Mouse (Mus musculus) liver, embryonic 14.5 days (tissue): ENCODE results near the gene Tubgcp4. TPM values are rescaled to one million over a fixed set of nuclear protein-coding genes. Genes with fewer than 3 reads are reported as not detected.
A peak's percentile ranks its signal among the peaks of the same experiment; 100 is the strongest.

ENCODE experiments used
- ATAC-seq: fragments of 200-750 bp; cut with Nextera tagmentation; 2 replicates; pipeline ENCODE4 v1.8.0; 2017; ENCODE audit warnings: moderate number of reproducible peaks, mild to moderate bottlenecking, moderate library complexity; ENCODE audit not compliant: insufficient read depth
- DNase-seq, 3 experiments: peaks; one replicate each; pipeline ENCODE4 v3.0.0-alpha.2; 2012 to 2013; ENCODE audit warnings: low read depth in 3 of 3, low spot score in 3 of 3
- H3K27ac ChIP-seq: fragments of 300-500 bp; sonication (generic); 2 replicates; pipeline ENCODE4 v1.5.1; 2014; ENCODE audit warnings: moderate library complexity, mild to moderate bottlenecking, control low read depth, inconsistent platforms
- H3K27me3 ChIP-seq: fragments of 300-500 bp; sonication (generic); 2 replicates; pipeline ENCODE4 v1.6.1; 2014; ENCODE audit warnings: mild to moderate bottlenecking, low read length, moderate library complexity; ENCODE audit not compliant: control insufficient read depth, insufficient read depth
- H3K36me3 ChIP-seq: fragments of 300-500 bp; sonication (generic); replicated peaks from 2 replicates; pipeline ENCODE4 v1.6.1; 2014; ENCODE audit warnings: low read depth; ENCODE audit not compliant: control insufficient read depth, insufficient read depth
- H3K4me1 ChIP-seq, 2 experiments: fragments of 200-500 bp in 1 of 2; fragments of 300-500 bp in 1 of 2; sonication (generic) in 1 of 2; replicated peaks; 2 replicates each; pipeline ENCODE4 v1.6.1; 2012 to 2014; ENCODE audit warnings: antibody characterized with exemption in 1 of 2, inconsistent platforms in 1 of 2, low read length in 1 of 2; ENCODE audit not compliant: control insufficient read depth in 2 of 2, insufficient read depth in 2 of 2
- H3K4me2 ChIP-seq: fragments of 300-500 bp; sonication (generic); 2 replicates; pipeline ENCODE4 v1.6.1; 2014; ENCODE audit warnings: low read depth, mild to moderate bottlenecking, control low read depth, moderate library complexity
- H3K4me3 ChIP-seq, 2 experiments: fragments of 200-500 bp in 1 of 2; fragments of 300-500 bp in 1 of 2; sonication (generic) in 1 of 2; 2 replicates each; pipeline ENCODE4 v1.5.1; 2012 to 2014; ENCODE audit warnings: low read depth in 2 of 2, low read length in 2 of 2, mild to moderate bottlenecking in 2 of 2, control low read depth in 1 of 2, inconsistent platforms in 1 of 2, moderate library complexity in 1 of 2; ENCODE audit not compliant: insufficient read depth in 1 of 2
- H3K9ac ChIP-seq: fragments of 300-500 bp; sonication (generic); replicated peaks from 2 replicates; pipeline ENCODE4 v1.6.1; 2014; ENCODE audit warnings: mild to moderate bottlenecking, control low read depth, moderate library complexity
- H3K9me3 ChIP-seq: fragments of 300-500 bp; sonication (generic); 2 replicates; pipeline ENCODE4 v1.6.1; 2016; ENCODE audit warnings: low read length, mixed read lengths; ENCODE audit not compliant: control insufficient read depth
- CTCF ChIP-seq: IDR thresholded peaks from 2 replicates; pipeline ENCODE4 v1.5.1; 2016; ENCODE audit warnings: antibody characterized with exemption, low read depth, control low read depth
- EP300 ChIP-seq: IDR thresholded peaks from 2 replicates; pipeline ENCODE4 v1.6.1; 2016; ENCODE audit warnings: antibody characterized with exemption, low read depth
- WGBS: fragments of 180-500 bp; shearing (Covaris S2); extraction: QIAGEN DNeasy Blood & Tissue Kit; methylation state at CpG from one replicate; pipeline ENCODE4 v1.1.7; 2014; ENCODE audit not compliant: insufficient replicate concordance; 5-methylcytosine and 5-hydroxymethylcytosine counted together
- polyA plus RNA-seq, 2 experiments: library from polyadenylated mRNA; depleted of rRNA in 1 of 2; stranded (reverse) in 1 of 2; unstranded in 1 of 2; fragments of >200 nt; fragmentation: Nextera tagmentation in 1 of 2; extraction: Ambion mirVana in 1 of 2; gene quantifications; 2 replicates each; pipeline versions ENCODE4 v1.2.1 to v1.2.3; 2012 to 2014

The Tubgcp4 gene
- polyA plus RNA-seq, 2 experiments = 15.0 to 20.3 TPM

DNA sequence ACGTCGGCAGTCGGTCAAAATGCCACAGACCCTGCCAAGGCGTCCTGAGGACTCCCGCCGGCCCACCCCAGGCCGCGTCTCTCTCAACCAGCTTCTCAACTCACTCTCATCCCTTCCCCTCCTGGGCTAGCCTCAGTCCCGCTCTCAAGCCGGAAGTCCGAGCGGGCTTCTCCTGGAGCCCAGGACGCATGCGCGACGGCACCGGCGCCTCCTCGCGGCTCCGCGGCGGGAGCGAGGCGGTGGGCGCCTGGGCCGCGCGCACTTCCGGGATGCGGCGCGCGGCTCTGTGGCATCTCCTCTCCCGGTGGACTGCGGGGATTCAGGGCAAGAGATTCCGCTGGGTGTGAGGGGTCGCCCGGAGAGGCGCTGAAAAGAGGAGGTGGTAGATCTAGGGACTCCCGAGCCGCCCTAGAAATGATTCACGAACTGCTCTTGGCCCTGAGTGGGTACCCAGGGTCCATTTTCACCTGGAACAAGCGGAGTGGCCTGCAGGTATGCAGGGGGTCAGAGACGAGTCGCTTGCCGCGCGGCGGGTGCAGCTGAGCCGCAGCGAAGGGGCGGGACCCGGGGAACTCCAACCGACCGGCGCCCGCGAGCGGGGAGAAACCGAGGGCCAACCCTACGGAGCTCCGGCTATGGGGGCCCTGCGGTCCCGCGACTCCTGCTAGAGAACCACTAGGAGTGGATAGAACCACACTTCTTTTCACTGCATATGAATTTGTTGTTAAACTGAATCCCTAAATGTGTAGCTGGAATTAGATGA is 707 bp downstream of the Tubgcp4 start, which contains the start of gene Zscan29:
Zscan29 (minus strand) TSS at position 146 of the 763 bp plus-strand sequence.
- ATAC-seq (peak; percentile 95), DNase-seq (peak; percentile 79 to 85 (median 83))
- peaks cover 9 to 13% of the 10 kb centered on the region in 2 experiments for H3K4me1 ChIP-seq
- no peaks in the 10 kb centered on the region for H3K27me3 ChIP-seq
- peak within 1 kb of the TSS; percentile 100 for H3K4me2 ChIP-seq
- H3K9ac ChIP-seq = peak within 1 kb of the TSS; percentile 75
- under 1% methylated on average over 65 of the region's 66 CpGs for WGBS
- H3K36me3 ChIP-seq = peaks cover 18% of the 10 kb centered on the region; the same call in 1 of the 2 replicates
- H3K9me3 ChIP-seq = no peaks in the 10 kb centered on the region
- peak within 1 kb of the TSS; percentile 80 for H3K27ac ChIP-seq
- TF ChIP-seq CTCF (peak; percentile 35; the same call in 1 of the 2 replicates), EP300 (no peak)
- peak within 1 kb of the TSS; percentile 65 to 95 for H3K4me3 ChIP-seq

DNA sequence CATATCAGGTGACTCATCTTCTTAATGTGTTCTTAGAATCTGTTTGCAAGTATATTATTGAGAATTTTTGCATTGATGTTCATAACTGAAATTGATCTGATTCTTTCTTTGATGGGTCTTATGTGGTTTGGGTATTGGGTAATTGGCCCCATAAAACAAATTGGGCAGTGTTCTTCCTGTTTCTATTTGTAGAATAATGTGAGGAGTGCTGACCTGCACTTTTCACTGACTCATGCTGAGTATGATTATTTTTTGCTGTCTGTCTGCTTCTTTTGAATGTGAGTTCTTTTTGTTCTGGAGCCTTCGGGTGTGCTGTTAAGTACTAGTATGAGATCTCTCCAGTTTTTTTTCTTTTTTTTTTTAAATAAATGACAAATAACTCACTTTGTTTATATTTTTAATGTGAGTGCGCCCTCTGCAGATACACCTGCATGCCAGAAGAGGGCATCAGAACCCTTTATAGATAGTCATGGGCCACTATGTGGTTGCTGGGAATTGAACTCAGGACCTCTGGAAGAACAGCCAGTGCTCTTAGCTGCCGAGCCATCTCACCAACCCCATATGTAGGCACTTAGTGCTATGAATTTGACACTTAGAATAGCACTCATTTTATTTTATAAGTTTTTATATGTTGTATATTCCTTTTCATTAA is 8.5 kb downstream of the Tubgcp4 start:
- no peak for ATAC-seq
- H3K36me3 ChIP-seq = peaks cover 44% of the 10 kb centered on the region
- TF ChIP-seq CTCF = peak; percentile 63
- no peak for TF ChIP-seq EP300

DNA sequence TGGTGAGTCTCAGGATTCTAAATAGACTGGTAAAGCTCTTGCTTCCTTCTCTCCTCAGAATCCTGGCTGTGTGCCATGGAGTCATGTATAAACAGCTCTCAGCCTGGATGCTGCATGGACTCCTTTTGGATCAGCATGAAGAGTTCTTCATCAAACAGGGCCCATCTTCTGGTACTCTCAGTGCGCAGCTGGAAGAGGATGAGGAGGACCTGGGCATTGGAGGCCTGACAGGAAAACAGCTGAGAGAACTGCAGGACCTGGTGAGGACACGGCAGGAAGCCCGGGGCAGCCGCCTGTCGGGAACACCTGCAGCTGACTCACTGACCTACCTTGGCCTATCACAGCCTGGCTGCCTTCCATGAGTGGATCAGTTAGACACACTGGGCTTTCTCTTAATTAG is 13.0 kb downstream of the Tubgcp4 start:
- no peak for DNase-seq
- Histone ChIP-seq H3K9ac (no peak overlapping the region), H3K27me3 (no peaks in the 10 kb centered on the region), H3K4me2 (no peak overlapping the region), H3K27ac (no peak overlapping the region), H3K4me3 (no peak overlapping the region), H3K9me3 (no peaks in the 10 kb centered on the region), H3K4me1 (no peaks in the 10 kb centered on the region), H3K36me3 (peaks cover 40% of the 10 kb centered on the region)
- WGBS = 85% methylated on average over 5 of the region's 5 CpGs
- TF ChIP-seq CTCF = no peak
- TF ChIP-seq EP300 = no peak
- ATAC-seq = no peak

More for the DNA sequence above, 8.5 kb downstream of the Tubgcp4 start:
- Histone ChIP-seq H3K4me3 (no peak overlapping the region), H3K27me3 (no peaks in the 10 kb centered on the region), H3K27ac (no peak overlapping the region), H3K4me1 (no peaks in the 10 kb centered on the region), H3K9ac (no peak overlapping the region), H3K4me2 (no peak overlapping the region), H3K9me3 (no peaks in the 10 kb centered on the region)
- 73% methylated on average over 3 of the region's 3 CpGs for WGBS
- no peak for DNase-seq

DNA sequence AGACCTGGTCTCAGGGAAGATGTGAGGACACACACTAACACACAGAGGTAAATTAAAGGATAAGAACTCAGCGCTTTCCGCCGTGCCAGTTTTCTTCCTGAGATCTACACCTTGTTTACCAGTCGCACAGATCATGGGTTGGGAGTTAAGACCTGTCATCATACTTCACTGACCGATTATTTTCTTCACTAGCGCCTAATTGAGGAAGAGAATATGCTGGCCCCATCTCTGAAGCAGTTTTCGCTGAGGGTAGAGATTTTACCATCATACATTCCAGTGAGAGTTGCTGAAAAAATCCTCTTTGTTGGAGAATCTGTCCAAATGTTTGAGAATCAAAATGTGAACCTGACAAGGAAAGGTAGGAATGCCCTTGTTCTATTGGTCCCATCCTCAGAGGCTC is 13.7 kb downstream of the Tubgcp4 start:
- TF ChIP-seq EP300 (no peak), CTCF (no peak)

DNA sequence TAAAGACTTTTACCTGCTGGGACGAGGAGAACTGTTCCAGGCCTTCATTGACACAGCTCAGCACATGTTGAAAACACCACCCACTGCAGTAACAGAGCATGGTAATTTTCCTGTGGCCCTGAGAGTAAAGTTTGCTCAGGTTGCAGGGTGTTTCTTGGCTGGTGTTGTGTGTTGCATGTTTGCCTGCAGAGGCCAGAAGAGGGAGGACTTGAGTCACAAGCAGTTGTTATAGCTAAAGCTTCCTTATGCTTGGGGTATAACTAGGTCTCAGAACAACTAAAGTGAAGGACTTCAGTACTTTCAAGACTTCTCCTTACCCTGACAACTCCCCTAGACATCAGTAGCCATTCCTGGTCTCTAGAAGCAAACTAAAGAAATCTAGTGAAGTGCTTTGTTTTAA is 18.1 kb downstream of the Tubgcp4 start:
- Histone ChIP-seq H3K9me3 (no peaks in the 10 kb centered on the region), H3K27me3 (no peaks in the 10 kb centered on the region), H3K4me3 (no peak overlapping the region), H3K36me3 (peaks cover 66% of the 10 kb centered on the region), H3K27ac (no peak overlapping the region), H3K4me1 (no peaks in the 10 kb centered on the region), H3K4me2 (no peak overlapping the region), H3K9ac (no peak overlapping the region)
- DNase-seq (no peak), ATAC-seq (no peak)
- TF ChIP-seq EP300 (no peak), CTCF (peak; percentile 36; the same call in 1 of the 2 replicates)
- 69% methylated on average over 1 of the region's 1 CpGs for WGBS

More for the DNA sequence above, 13.7 kb downstream of the Tubgcp4 start:
- Histone ChIP-seq H3K9ac (no peak overlapping the region), H3K4me3 (no peak overlapping the region), H3K9me3 (no peaks in the 10 kb centered on the region), H3K36me3 (peaks cover 40% of the 10 kb centered on the region), H3K4me2 (no peak overlapping the region), H3K27ac (no peak overlapping the region), H3K27me3 (no peaks in the 10 kb centered on the region), H3K4me1 (no peaks in the 10 kb centered on the region)
- no peak for ATAC-seq
- no peak for DNase-seq
- WGBS = 89% methylated on average over 7 of the region's 7 CpGs
